Mouse (Mus musculus) erythroblast, embryonic 14.5 days (primary cell): Measurements from ENCODE around the gene Thada.

Experiments used
- GATA1 ChIP-seq: IDR thresholded peaks from 2 replicates; pipeline ENCODE4 v1.6.1; 2012; ENCODE audit warnings: low read length, inconsistent platforms, mixed read lengths
- TAL1 ChIP-seq: IDR thresholded peaks from 3 replicates; pipeline ENCODE4 v1.6.1; 2012; ENCODE audit warnings: low read length, inconsistent platforms, mixed read lengths

DNA sequence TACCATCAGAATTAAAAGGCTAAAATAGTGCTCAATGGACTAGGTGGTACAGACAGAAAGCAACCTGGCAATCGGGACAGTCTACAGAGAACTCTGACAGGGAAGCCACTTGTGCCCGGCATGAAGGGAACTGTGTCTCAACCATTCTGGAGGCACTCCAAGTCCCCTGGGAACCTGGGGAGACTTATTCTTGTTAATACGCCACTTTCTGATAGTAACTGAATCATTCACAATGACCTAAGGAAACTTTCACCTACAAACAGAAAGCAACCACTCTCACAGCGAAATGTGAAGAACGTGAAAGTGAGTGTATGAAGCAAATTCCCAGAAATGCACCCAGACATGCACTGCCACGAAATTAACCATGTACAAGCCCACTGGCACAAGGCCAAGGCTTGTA, 60.4 kb downstream of the Thada start:
- TF ChIP-seq TAL1, result no peak
- TF ChIP-seq GATA1, result no peak
